Mouse (Mus musculus) heart, postnatal 0 days (tissue): ENCODE results near the gene Txndc8. TPM values are rescaled to one million over a fixed set of nuclear protein-coding genes. Genes with fewer than 3 reads are reported as not detected.

ENCODE experiments used
- ATAC-seq: fragments of 200-750 bp; cut with Nextera tagmentation; 2 replicates; pipeline ENCODE4 v1.8.0; 2017; ENCODE audit warnings: low read depth, moderate number of reproducible peaks, moderate library complexity; ENCODE audit not compliant: insufficient read depth
- DNase-seq: peaks from one replicate; pipeline ENCODE4 v3.0.0-alpha.2; 2016; ENCODE audit warnings: low spot score
- H3K27ac ChIP-seq: fragments of 300-500 bp; sonication (generic); 2 replicates; pipeline ENCODE4 v1.5.1; 2014; ENCODE audit warnings: low read depth, mild to moderate bottlenecking
- H3K27me3 ChIP-seq: fragments of 300-500 bp; sonication (generic); 2 replicates; pipeline ENCODE4 v1.6.1; 2014; ENCODE audit warnings: low read length, mixed read lengths; ENCODE audit not compliant: control insufficient read depth, insufficient read depth
- H3K36me3 ChIP-seq: fragments of 300-500 bp; sonication (generic); replicated peaks from 2 replicates; pipeline ENCODE4 v1.6.1; 2014; ENCODE audit warnings: low read length, mixed read lengths; ENCODE audit not compliant: control insufficient read depth, insufficient read depth
- H3K4me1 ChIP-seq: fragments of 300-500 bp; sonication (generic); 2 replicates; pipeline ENCODE4 v1.6.1; 2014; ENCODE audit warnings: antibody characterized with exemption; ENCODE audit not compliant: control insufficient read depth, insufficient read depth
- H3K4me2 ChIP-seq: fragments of 300-500 bp; sonication (generic); 2 replicates; pipeline ENCODE4 v1.6.1; 2014; ENCODE audit warnings: low read depth, mild to moderate bottlenecking, low read length, moderate library complexity
- H3K4me3 ChIP-seq: fragments of 300-500 bp; sonication (generic); 2 replicates; pipeline ENCODE4 v1.5.1; 2014; ENCODE audit warnings: low read depth, low read length
- H3K9ac ChIP-seq: fragments of 300-500 bp; sonication (generic); replicated peaks from 2 replicates; pipeline ENCODE4 v1.6.1; 2014; ENCODE audit warnings: low read depth, low read length, mixed read lengths
- H3K9me3 ChIP-seq: fragments of 300-500 bp; sonication (generic); replicated peaks from 2 replicates; pipeline ENCODE4 v1.6.1; 2016; ENCODE audit warnings: low read length; ENCODE audit not compliant: control insufficient read depth
- CTCF ChIP-seq: IDR thresholded peaks from 2 replicates; pipeline ENCODE4 v1.5.1; 2016; ENCODE audit warnings: antibody characterized with exemption, control low read depth, low read depth
- EP300 ChIP-seq: IDR thresholded peaks from 2 replicates; pipeline ENCODE4 v1.6.1; 2016; ENCODE audit warnings: antibody characterized with exemption, low read depth
- WGBS: fragments of 180-500 bp; shearing (Covaris S2); extraction: QIAGEN DNeasy Blood & Tissue Kit; methylation state at CpG from one replicate; pipeline ENCODE4 v1.1.7; 2014; 5-methylcytosine and 5-hydroxymethylcytosine counted together
- polyA plus RNA-seq: library from polyadenylated mRNA; unstranded; fragments of >200 nt; fragmentation: Nextera tagmentation; extraction: Ambion mirVana; gene quantifications from 2 replicates; pipeline ENCODE4 v1.2.1, GENCODE M21; 2015
- total RNA-seq: library from RNA; depleted of rRNA; stranded (reverse); fragments of >200 nt; gene quantifications from 2 replicates; pipeline ENCODE4 v1.2.3, GENCODE M21; 2014; ENCODE audit warnings: low replicate concordance; rRNA removed

The Txndc8 gene
- total RNA-seq (not detected in 2 replicates), polyA plus RNA-seq (not detected in 2 replicates)

DNA sequence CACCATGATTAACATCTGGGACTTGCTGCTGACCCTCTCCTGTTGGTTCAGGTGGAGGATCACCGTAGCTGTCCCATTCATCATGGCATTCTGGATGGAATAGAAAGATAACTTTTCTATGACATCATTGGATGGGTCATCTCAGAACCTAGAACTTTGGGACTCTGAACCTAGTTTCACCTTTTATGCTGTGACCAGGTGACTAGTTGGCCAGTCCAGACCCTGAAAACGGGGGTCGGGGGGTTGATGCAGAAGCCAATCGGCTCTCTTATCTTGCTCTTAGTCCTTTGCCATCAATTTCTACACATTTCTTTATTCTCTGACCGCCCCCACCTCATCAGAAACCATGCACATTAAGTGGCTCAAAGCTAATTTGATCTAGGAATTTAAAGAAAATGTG lies at the start of gene Txndc8:
Gene Txndc8, minus strand, starts transcription at position 101 of the 400 bp plus-strand sequence.
- no peak within 1 kb of the TSS for H3K9ac ChIP-seq
- 84% methylated on average over 5 of the region's 5 CpGs for WGBS
- H3K4me3 ChIP-seq: no peak within 1 kb of the TSS
- no peaks in the 10 kb centered on the region for H3K36me3 ChIP-seq
- H3K27ac ChIP-seq: no peak within 1 kb of the TSS
- no peaks in the 10 kb centered on the region for H3K27me3 ChIP-seq
- H3K9me3 ChIP-seq: no peaks in the 10 kb centered on the region
- H3K4me1 ChIP-seq: no peaks in the 10 kb centered on the region
- no peak within 1 kb of the TSS for H3K4me2 ChIP-seq
- DNase-seq (no peak), ATAC-seq (no peak)
- no peak for TF ChIP-seq EP300
- no peak for TF ChIP-seq CTCF

DNA sequence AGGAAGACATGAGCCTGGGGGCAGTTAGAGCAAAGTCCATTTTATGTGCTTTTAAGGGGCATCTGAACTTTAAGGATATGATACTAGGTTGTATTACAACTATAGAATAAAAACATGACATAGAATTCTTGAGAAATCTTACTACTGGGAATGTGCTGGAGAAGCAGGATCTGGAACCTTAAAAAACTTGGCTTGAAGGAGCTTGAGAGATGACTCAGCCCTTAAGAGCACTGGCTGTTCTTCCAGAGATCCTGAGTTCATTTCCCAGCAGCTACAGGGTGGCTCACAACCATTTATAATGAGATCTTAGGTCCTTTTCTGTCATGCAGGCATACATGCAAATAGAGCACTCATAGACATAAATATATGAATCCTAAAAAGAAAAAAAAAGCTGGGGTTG lies 46.7 kb upstream of the Txndc8 start:
- no peak overlapping the region for H3K9ac ChIP-seq
- H3K4me3 ChIP-seq: no peak overlapping the region
- H3K4me2 ChIP-seq: no peak overlapping the region
- no peaks in the 10 kb centered on the region for H3K4me1 ChIP-seq
- H3K36me3 ChIP-seq: no peaks in the 10 kb centered on the region
- DNase-seq (no peak), ATAC-seq (no peak)
- H3K27me3 ChIP-seq: no peaks in the 10 kb centered on the region
- no peak for TF ChIP-seq EP300
- H3K9me3 ChIP-seq: no peaks in the 10 kb centered on the region
- no peak overlapping the region for H3K27ac ChIP-seq

DNA sequence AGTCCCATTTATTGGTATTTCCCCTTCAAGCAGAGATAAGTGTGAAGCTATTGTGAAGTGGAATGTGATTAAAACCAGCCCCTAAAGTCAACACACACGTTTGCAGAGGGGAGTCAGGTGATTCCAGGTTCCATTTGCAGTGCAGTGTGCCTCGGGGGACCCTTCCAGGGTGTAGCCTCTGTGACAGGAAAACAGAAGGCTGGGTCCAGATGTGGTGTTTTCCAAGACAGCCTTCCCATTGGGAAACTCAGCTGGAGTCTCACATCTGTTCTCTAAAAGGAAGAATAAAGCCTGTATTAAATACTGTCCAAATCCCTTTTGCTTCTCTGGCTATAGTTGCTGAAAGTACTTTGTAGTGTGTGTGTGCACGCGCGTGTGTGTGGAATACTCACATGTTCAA lies 45.5 kb upstream of the Txndc8 start:
- no peak overlapping the region for H3K4me2 ChIP-seq
- no peaks in the 10 kb centered on the region for H3K9me3 ChIP-seq
- H3K36me3 ChIP-seq: no peaks in the 10 kb centered on the region
- TF ChIP-seq CTCF (no peak), EP300 (no peak)
- no peak overlapping the region for H3K4me3 ChIP-seq
- ATAC-seq (no peak), DNase-seq (no peak)
- no peaks in the 10 kb centered on the region for H3K4me1 ChIP-seq
- H3K27ac ChIP-seq: no peak overlapping the region
- H3K27me3 ChIP-seq: no peaks in the 10 kb centered on the region
- 69% methylated on average over 5 of the region's 5 CpGs for WGBS
- H3K9ac ChIP-seq: no peak overlapping the region

DNA sequence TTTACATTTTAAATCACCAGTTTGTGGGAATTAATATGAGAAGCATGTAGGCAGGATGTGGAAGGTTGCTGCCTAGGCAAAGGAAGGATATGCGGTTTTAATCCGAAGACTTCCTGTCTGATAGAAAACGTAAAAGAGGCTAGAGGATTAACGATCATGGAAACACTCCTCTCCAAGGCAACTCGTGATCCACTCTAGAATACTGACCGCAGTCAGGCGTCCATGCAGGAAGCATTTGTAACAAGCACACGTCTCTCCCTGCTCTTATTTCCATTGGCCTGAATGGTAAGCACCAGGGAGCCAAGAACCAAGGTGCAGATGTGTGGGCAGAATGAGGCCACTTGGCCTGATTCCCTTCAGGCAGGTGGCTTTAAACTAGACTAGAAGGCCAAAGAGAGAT lies 41.8 kb upstream of the Txndc8 start:
- no peak for DNase-seq
- H3K27ac ChIP-seq: no peak overlapping the region
- no peak overlapping the region for H3K4me2 ChIP-seq
- 64% methylated on average over 8 of the region's 8 CpGs for WGBS
- H3K27me3 ChIP-seq: no peaks in the 10 kb centered on the region
- TF ChIP-seq EP300: no peak
- no peak for TF ChIP-seq CTCF
- H3K9ac ChIP-seq: no peak overlapping the region
- ATAC-seq: no peak
- no peak overlapping the region for H3K4me3 ChIP-seq
- H3K9me3 ChIP-seq: no peaks in the 10 kb centered on the region
- H3K4me1 ChIP-seq: no peaks in the 10 kb centered on the region
- no peaks in the 10 kb centered on the region for H3K36me3 ChIP-seq

DNA sequence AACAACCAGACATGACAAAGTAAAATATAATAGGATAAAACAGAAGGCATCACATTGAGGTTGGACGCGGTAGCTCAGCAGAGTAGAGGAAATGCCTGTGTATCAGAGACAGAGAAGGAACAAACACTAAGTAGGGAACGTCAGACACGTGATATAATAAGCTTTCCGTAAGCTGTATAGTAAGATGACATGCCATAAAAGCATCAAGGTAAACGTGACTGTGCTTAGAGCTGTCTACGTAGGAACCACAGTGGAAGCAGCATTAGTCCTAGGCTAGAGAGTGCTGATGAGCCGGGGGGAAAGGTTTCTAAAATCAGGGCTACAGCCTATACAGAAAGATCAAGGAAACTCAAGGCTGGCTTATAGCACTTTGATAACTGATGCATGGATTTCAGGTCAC lies 41.4 kb upstream of the Txndc8 start:
- Histone ChIP-seq H3K4me3 (no peak overlapping the region), H3K9me3 (no peaks in the 10 kb centered on the region), H3K27me3 (no peaks in the 10 kb centered on the region), H3K4me2 (no peak overlapping the region), H3K36me3 (no peaks in the 10 kb centered on the region), H3K9ac (no peak overlapping the region), H3K4me1 (no peaks in the 10 kb centered on the region), H3K27ac (no peak overlapping the region)
- TF ChIP-seq EP300: no peak
- TF ChIP-seq CTCF: no peak
- ATAC-seq: no peak
- WGBS: 70% methylated on average over 8 of the region's 8 CpGs
- no peak for DNase-seq

DNA sequence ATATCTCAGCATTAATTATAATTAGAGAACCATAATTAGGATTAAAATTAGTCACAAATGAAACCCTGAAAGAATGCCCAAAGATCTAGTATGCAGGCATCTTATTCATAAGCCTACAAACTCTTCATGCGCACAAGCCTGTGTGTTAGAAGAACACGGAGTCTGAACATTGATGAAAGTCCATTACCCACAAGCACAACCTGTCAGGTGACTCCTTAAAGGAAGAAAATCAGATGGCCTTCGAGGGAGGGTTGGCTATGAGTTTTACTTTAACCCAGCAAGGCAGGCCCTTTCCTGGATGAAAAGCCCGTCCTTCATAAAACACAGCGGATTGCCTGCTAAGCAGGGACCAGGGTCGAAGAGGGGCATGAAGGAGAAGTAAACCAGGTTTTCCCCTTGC lies 35.9 kb upstream of the Txndc8 start:
- Histone ChIP-seq H3K9me3 (no peaks in the 10 kb centered on the region), H3K36me3 (no peaks in the 10 kb centered on the region), H3K4me1 (no peaks in the 10 kb centered on the region), H3K27me3 (no peaks in the 10 kb centered on the region), H3K27ac (no peak overlapping the region), H3K4me2 (no peak overlapping the region), H3K9ac (no peak overlapping the region), H3K4me3 (no peak overlapping the region)
- TF ChIP-seq CTCF (no peak), EP300 (no peak)
- no peak for ATAC-seq
- 89% methylated on average over 6 of the region's 6 CpGs for WGBS
- DNase-seq: no peak
